Mouse (Mus musculus): ENCODE results near the gene Herc2. TPM values are rescaled to one million over a fixed set of nuclear protein-coding genes. Genes with fewer than 3 reads are reported as not detected.
"Not testable (repeated sequence)": the region's sequence is repeated elsewhere in the genome, so short reads cannot be mapped to it uniquely, and the experiment has no call there.

The Herc2 gene
- polyA plus RNA-seq (2011; ENCODE audit: insufficient read depth, insufficient read length, low replicate concordance, missing spikeins): 18.3 and 41.1 TPM in 2 replicates

GRCm38 (mm10) chr7:56049831-56050321 is at the start of gene Herc2:
TSS of gene Herc2 (plus strand) at chr7:56050196.
- no peak for TF ChIP-seq CTCF (IDR thresholded peaks at IDR 0.05; ENCODE audit: control insufficient read depth, insufficient read depth, low read length)
- TF ChIP-seq POLR2A (IDR thresholded peaks at IDR 0.05; ENCODE audit: borderline replicate concordance, control insufficient read depth, low read depth, low read length): peak; percentile 99
- Histone ChIP-seq H3K4me3 (replicated peaks; ENCODE audit: control insufficient read depth, low read depth, low read length) (peak within 1 kb of the TSS; percentile 89), H3K4me1 (ENCODE audit: control insufficient read depth, insufficient read depth, low read length) (no peaks in the 10 kb centered on the region; the same call in 1 of the 2 replicates), H3K27ac (ENCODE audit: control insufficient read depth, insufficient read depth, low read depth, low read length, poor library complexity) (peak within 1 kb of the TSS; percentile 79)
- WGBS: under 1% methylated on average over 47 of the region's 47 CpGs

- 80% methylated on average over 4 of the region's 4 CpGs for WGBS
- no peaks in the 10 kb centered on the region; the same call in 1 of the 2 replicates for H3K4me1 ChIP-seq (ENCODE audit: control insufficient read depth, insufficient read depth, low read length)
- no peak overlapping the region for H3K27ac ChIP-seq (ENCODE audit: control insufficient read depth, insufficient read depth, low read depth, low read length, poor library complexity)
These were observed 39.5 kb upstream of the Herc2 start for GRCm38 (mm10) chr7:56010318-56011017.

GRCm38 (mm10) chr7:56011018-56011333 is 39.0 kb upstream of the Herc2 start:
- no peak overlapping the region for H3K27ac ChIP-seq (ENCODE audit: control insufficient read depth, insufficient read depth, low read depth, low read length, poor library complexity)
- H3K4me1 ChIP-seq (ENCODE audit: control insufficient read depth, insufficient read depth, low read length): no peaks in the 10 kb centered on the region; the same call in 1 of the 2 replicates
- H3K4me3 ChIP-seq (replicated peaks; ENCODE audit: control insufficient read depth, low read depth, low read length): no peak overlapping the region
- TF ChIP-seq POLR2A (IDR thresholded peaks at IDR 0.05; ENCODE audit: borderline replicate concordance, control insufficient read depth, low read depth, low read length) (no peak), CTCF (IDR thresholded peaks at IDR 0.05; ENCODE audit: control insufficient read depth, insufficient read depth, low read length) (no peak)

More at GRCm38 (mm10) chr7:56010318-56011017, 39.5 kb upstream of the Herc2 start:
- no peak overlapping the region for H3K4me3 ChIP-seq (replicated peaks; ENCODE audit: control insufficient read depth, low read depth, low read length)
- no peak for TF ChIP-seq POLR2A (IDR thresholded peaks at IDR 0.05; ENCODE audit: borderline replicate concordance, control insufficient read depth, low read depth, low read length)
- TF ChIP-seq CTCF (IDR thresholded peaks at IDR 0.05; ENCODE audit: control insufficient read depth, insufficient read depth, low read length): no peak

GRCm38 (mm10) chr7:56013261-56014001 is 36.6 kb upstream of the Herc2 start:
- H3K27ac ChIP-seq (ENCODE audit: control insufficient read depth, insufficient read depth, low read depth, low read length, poor library complexity): no peak overlapping the region
- no peak for TF ChIP-seq POLR2A (IDR thresholded peaks at IDR 0.05; ENCODE audit: borderline replicate concordance, control insufficient read depth, low read depth, low read length)
- TF ChIP-seq CTCF (IDR thresholded peaks at IDR 0.05; ENCODE audit: control insufficient read depth, insufficient read depth, low read length): no peak
- H3K4me1 ChIP-seq (ENCODE audit: control insufficient read depth, insufficient read depth, low read length): no peaks in the 10 kb centered on the region; the same call in 1 of the 2 replicates
- whole genome bisulfite sequencing: 95% methylated on average over 14 of the region's 14 CpGs
- H3K4me3 ChIP-seq (replicated peaks; ENCODE audit: control insufficient read depth, low read depth, low read length): no peak overlapping the region

GRCm38 (mm10) chr7:56014002-56014702 is 35.8 kb upstream of the Herc2 start:
- not testable (repeated sequence) for H3K27ac ChIP-seq (ENCODE audit: control insufficient read depth, insufficient read depth, low read depth, low read length, poor library complexity); H3K4me3 ChIP-seq (replicated peaks; ENCODE audit: control insufficient read depth, low read depth, low read length); H3K4me1 ChIP-seq (ENCODE audit: control insufficient read depth, insufficient read depth, low read length)
- 84% methylated on average over 9 of the region's 18 CpGs for WGBS

- WGBS: 47% methylated on average over 6 of the region's 6 CpGs
- Histone ChIP-seq H3K4me1 (ENCODE audit: control insufficient read depth, insufficient read depth, low read length) (no peaks in the 10 kb centered on the region; the same call in 1 of the 2 replicates), H3K4me3 (replicated peaks; ENCODE audit: control insufficient read depth, low read depth, low read length) (no peak overlapping the region), H3K27ac (ENCODE audit: control insufficient read depth, insufficient read depth, low read depth, low read length, poor library complexity) (peak overlapping the region; percentile 85; the same call in 1 of the 2 replicates)
- TF ChIP-seq CTCF (IDR thresholded peaks at IDR 0.05; ENCODE audit: control insufficient read depth, insufficient read depth, low read length) (no peak), POLR2A (IDR thresholded peaks at IDR 0.05; ENCODE audit: borderline replicate concordance, control insufficient read depth, low read depth, low read length) (0 out of 2 replicates have a peak, but pooled peaks have one; percentile 8)
These were observed 34.8 kb upstream of the Herc2 start for GRCm38 (mm10) chr7:56015172-56015571.

- no peak overlapping the region for H3K4me3 ChIP-seq (replicated peaks; ENCODE audit: control insufficient read depth, low read depth, low read length)
- WGBS: 83% methylated on average over 7 of the region's 7 CpGs
- peak overlapping the region; percentile 79 for H3K27ac ChIP-seq (ENCODE audit: control insufficient read depth, insufficient read depth, low read depth, low read length, poor library complexity)
- TF ChIP-seq POLR2A (IDR thresholded peaks at IDR 0.05; ENCODE audit: borderline replicate concordance, control insufficient read depth, low read depth, low read length) (no peak), CTCF (IDR thresholded peaks at IDR 0.05; ENCODE audit: control insufficient read depth, insufficient read depth, low read length) (no peak)
- H3K4me1 ChIP-seq (ENCODE audit: control insufficient read depth, insufficient read depth, low read length): no peaks in the 10 kb centered on the region; the same call in 1 of the 2 replicates
These were observed 34.2 kb upstream of the Herc2 start for GRCm38 (mm10) chr7:56015837-56016236.

GRCm38 (mm10) chr7:56017761-56018160 is 32.2 kb upstream of the Herc2 start:
- Histone ChIP-seq H3K4me3 (replicated peaks; ENCODE audit: control insufficient read depth, low read depth, low read length) (peak overlapping the region; percentile 52), H3K27ac (ENCODE audit: control insufficient read depth, insufficient read depth, low read depth, low read length, poor library complexity) (no peak overlapping the region), H3K4me1 (ENCODE audit: control insufficient read depth, insufficient read depth, low read length) (no peaks in the 10 kb centered on the region; the same call in 1 of the 2 replicates)
- WGBS: 38% methylated on average over 3 of the region's 3 CpGs
- TF ChIP-seq POLR2A (IDR thresholded peaks at IDR 0.05; ENCODE audit: borderline replicate concordance, control insufficient read depth, low read depth, low read length) (no peak), CTCF (IDR thresholded peaks at IDR 0.05; ENCODE audit: control insufficient read depth, insufficient read depth, low read length) (no peak)

Data from bone marrow, adult 2 months (tissue).